Mouse (Mus musculus): ENCODE measurements around the gene Ddn. TPM values are rescaled to one million over a fixed set of nuclear protein-coding genes. Genes with fewer than 3 reads are reported as not detected.

Ddn gene
- polyA plus RNA-seq, 1 experiment from 2014 or later, result 0.35 TPM

GRCm38 (mm10) chr15:98754125-98754524, 55.2 kb downstream of the Ddn start:
- H3K27ac ChIP-seq (ENCODE audit: low read length), result no peak overlapping the region
- H3K4me2 ChIP-seq (ENCODE audit: low read length), result no peak overlapping the region
- H3K36me3 ChIP-seq (ENCODE audit: control insufficient read depth, insufficient read depth, low read length), result no peaks in the 10 kb centered on the region
- H3K9ac ChIP-seq (ENCODE audit: low read depth, low read length), result no peak overlapping the region
- H3K27me3 ChIP-seq (ENCODE audit: control insufficient read depth, insufficient read depth, low read depth, low read length), result no peaks in the 10 kb centered on the region
- WGBS, result 95% methylated on average over 2 of the region's 2 CpGs
- ATAC-seq, result no peak
- no peak overlapping the region for H3K4me3 ChIP-seq (ENCODE audit: low read depth, low read length)
- no peaks in the 10 kb centered on the region for H3K9me3 ChIP-seq (replicated peaks; ENCODE audit: control insufficient read depth, low read length, poor library complexity, severe bottlenecking)
- peaks cover 3% of the 10 kb centered on the region; the same call in 1 of the 2 replicates for H3K4me1 ChIP-seq (ENCODE audit: control insufficient read depth, insufficient read depth, low read length)

Other genes with a start within 250 kb of the Ddn start
- 65.3 and 73.1 TPM in 2 replicates for gene Ccnt1, start 238.6 kb downstream of the Ddn start, polyA plus RNA-seq (2015; fragmentation: Nextera tagmentation; extraction: Ambion mirVana)
- gene 4930415O20Rik, start 238.5 kb downstream of the Ddn start, polyA plus RNA-seq (2015; fragmentation: Nextera tagmentation; extraction: Ambion mirVana), result not detected in 2 replicates
- gene Adcy6, start 199.4 kb downstream of the Ddn start, polyA plus RNA-seq (2015; fragmentation: Nextera tagmentation; extraction: Ambion mirVana), result 9.9 and 10.2 TPM in 2 replicates
- 198 and 205 TPM in 2 replicates for gene Cacnb3, start 178.7 kb downstream of the Ddn start, polyA plus RNA-seq (2015; fragmentation: Nextera tagmentation; extraction: Ambion mirVana)
- gene Ddx23, start 146.6 kb downstream of the Ddn start, polyA plus RNA-seq (2015; fragmentation: Nextera tagmentation; extraction: Ambion mirVana), result 17.8 and 18.9 TPM in 2 replicates
- 15.5 and 19.8 TPM in 2 replicates for gene Rnd1, start 132.0 kb downstream of the Ddn start, polyA plus RNA-seq (2015; fragmentation: Nextera tagmentation; extraction: Ambion mirVana)
- 9.3 and 12.0 TPM in 2 replicates for gene Ccdc65, start 101.3 kb downstream of the Ddn start, polyA plus RNA-seq (2015; fragmentation: Nextera tagmentation; extraction: Ambion mirVana)
- gene Fkbp11, start 81.3 kb downstream of the Ddn start, polyA plus RNA-seq (2015; fragmentation: Nextera tagmentation; extraction: Ambion mirVana), result 2.3 and 4.0 TPM in 2 replicates
- gene Arf3, start 46.3 kb downstream of the Ddn start, polyA plus RNA-seq (2015; fragmentation: Nextera tagmentation; extraction: Ambion mirVana), result 96.4 and 102 TPM in 2 replicates
- gene Wnt10b, start 31.3 kb downstream of the Ddn start, polyA plus RNA-seq (2015; fragmentation: Nextera tagmentation; extraction: Ambion mirVana), result not detected in 2 replicates
- gene Wnt1, start 19.6 kb downstream of the Ddn start, polyA plus RNA-seq (2015; fragmentation: Nextera tagmentation; extraction: Ambion mirVana), result 1.2 and 1.3 TPM in 2 replicates
- gene Prkag1, start 22.0 kb upstream of the Ddn start, polyA plus RNA-seq (2015; fragmentation: Nextera tagmentation; extraction: Ambion mirVana), result 72.9 and 73.1 TPM in 2 replicates
- 10.1 and 11.8 TPM in 2 replicates for gene Kmt2d, start 61.7 kb upstream of the Ddn start, polyA plus RNA-seq (2015; fragmentation: Nextera tagmentation; extraction: Ambion mirVana)
- gene Rhebl1, start 85.0 kb upstream of the Ddn start, polyA plus RNA-seq (2015; fragmentation: Nextera tagmentation; extraction: Ambion mirVana), result 37.2 and 38.7 TPM in 2 replicates
- 0.36 and 0.39 TPM in 2 replicates for gene Dhh, start 89.0 kb upstream of the Ddn start, polyA plus RNA-seq (2015; fragmentation: Nextera tagmentation; extraction: Ambion mirVana)
- 27.9 and 33.5 TPM in 2 replicates for gene Lmbr1l, start 108.7 kb upstream of the Ddn start, polyA plus RNA-seq (2015; fragmentation: Nextera tagmentation; extraction: Ambion mirVana)
- 1,165 and 1,361 TPM in 2 replicates for gene Tuba1b, start 125.1 kb upstream of the Ddn start, polyA plus RNA-seq (2015; fragmentation: Nextera tagmentation; extraction: Ambion mirVana)
- gene Gm49450, start 144.1 kb upstream of the Ddn start, polyA plus RNA-seq (2015; fragmentation: Nextera tagmentation; extraction: Ambion mirVana), result not detected in 2 replicates
- gene Tuba1a, start 144.2 kb upstream of the Ddn start, polyA plus RNA-seq (2015; fragmentation: Nextera tagmentation; extraction: Ambion mirVana), result 17,735 and 17,910 TPM in 2 replicates
- 11.6 and 12.5 TPM in 2 replicates for gene Tuba1c, start 220.4 kb upstream of the Ddn start, polyA plus RNA-seq (2015; fragmentation: Nextera tagmentation; extraction: Ambion mirVana)
- 5.1 and 7.1 TPM in 2 replicates for gene Prph, start 245.7 kb upstream of the Ddn start, polyA plus RNA-seq (2015; fragmentation: Nextera tagmentation; extraction: Ambion mirVana)